Mouse (Mus musculus): Measurements from ENCODE around the gene Kazn. TPM values are rescaled to one million over a fixed set of nuclear protein-coding genes. Genes with fewer than 3 reads are reported as not detected.

The Kazn gene
- total RNA-seq, 1 experiment = 14.0 TPM

- in situ Hi-C loops (cut with MboI; ENCODE audit: low sequenced_read_pairs in 2 of 2, unreplicated experiment in 2 of 2) = no loop called here
- DNase-seq (ENCODE audit: low read depth, low spot score) = no peak
- no peaks in the 10 kb centered on the region for H3K36me3 ChIP-seq (ENCODE audit: control insufficient read depth, insufficient read depth, low read length, poor library complexity, severe bottlenecking)
- no peak overlapping the region for H3K9ac ChIP-seq (ENCODE audit: insufficient read depth, low read depth, low read length, poor library complexity, severe bottlenecking)
- no peaks in the 10 kb centered on the region for H3K9me3 ChIP-seq (ENCODE audit: control insufficient read depth, insufficient read depth, low read depth, low read length)
- no peak overlapping the region for H3K27ac ChIP-seq (ENCODE audit: insufficient read depth, low read depth, low read length, poor library complexity, severe bottlenecking)
- no peak overlapping the region for H3K4me3 ChIP-seq (ENCODE audit: insufficient read depth in 1 of 2, low read depth in 1 of 2, low read length in 2 of 2, poor library complexity in 1 of 2, severe bottlenecking in 1 of 2)
- peaks cover 19 to 50% of the 10 kb centered on the region in 2 experiments for H3K4me1 ChIP-seq (ENCODE audit: control insufficient read depth in 2 of 2, insufficient read depth in 2 of 2, low read length in 2 of 2, poor library complexity in 1 of 2)
- TF ChIP-seq HCFC1 (IDR thresholded peaks at IDR 0.05; ENCODE audit: borderline replicate concordance, insufficient read depth, low read length) (no peak), ZC3H11A (IDR thresholded peaks at IDR 0.05; ENCODE audit: borderline replicate concordance, low read depth, low read length) (no peak), MAFK (IDR thresholded peaks at IDR 0.05; ENCODE audit: insufficient read depth, low read depth, low read length) (no peak), ZNF384 (IDR thresholded peaks at IDR 0.05; ENCODE audit: low read depth, low read length) (no peak), CHD2 (IDR thresholded peaks at IDR 0.05; ENCODE audit: low read depth, low read length) (no peak)
Observed at GRCm38 (mm10) chr4:142218997-142219396, 20.2 kb downstream of the Kazn start.

- no peak for TF ChIP-seq MAFK (IDR thresholded peaks at IDR 0.05; ENCODE audit: insufficient read depth, low read depth, low read length)
- no peak for TF ChIP-seq CHD2 (IDR thresholded peaks at IDR 0.05; ENCODE audit: low read depth, low read length)
- TF ChIP-seq HCFC1 (IDR thresholded peaks at IDR 0.05; ENCODE audit: borderline replicate concordance, insufficient read depth, low read length) = no peak
- no peak for TF ChIP-seq ZNF384 (IDR thresholded peaks at IDR 0.05; ENCODE audit: low read depth, low read length)
- no peak for TF ChIP-seq ZC3H11A (IDR thresholded peaks at IDR 0.05; ENCODE audit: borderline replicate concordance, low read depth, low read length)
- no peak overlapping the region for H3K9ac ChIP-seq (ENCODE audit: insufficient read depth, low read depth, low read length, poor library complexity, severe bottlenecking)
- no peaks in the 10 kb centered on the region for H3K36me3 ChIP-seq (ENCODE audit: control insufficient read depth, insufficient read depth, low read length, poor library complexity, severe bottlenecking)
- in situ Hi-C loops (cut with MboI; ENCODE audit: low sequenced_read_pairs in 2 of 2, unreplicated experiment in 2 of 2) = no loop called here
- H3K27ac ChIP-seq (ENCODE audit: insufficient read depth, low read depth, low read length, poor library complexity, severe bottlenecking) = no peak overlapping the region
- no peaks in the 10 kb centered on the region for H3K9me3 ChIP-seq (ENCODE audit: control insufficient read depth, insufficient read depth, low read depth, low read length)
- no peak for DNase-seq (ENCODE audit: low read depth, low spot score)
- no peak overlapping the region for H3K4me3 ChIP-seq (ENCODE audit: insufficient read depth in 1 of 2, low read depth in 1 of 2, low read length in 2 of 2, poor library complexity in 1 of 2, severe bottlenecking in 1 of 2)
- peaks cover 12 to 42% of the 10 kb centered on the region in 2 experiments for H3K4me1 ChIP-seq (ENCODE audit: control insufficient read depth in 2 of 2, insufficient read depth in 2 of 2, low read length in 2 of 2, poor library complexity in 1 of 2)
Observed at GRCm38 (mm10) chr4:142217048-142217447, 22.2 kb downstream of the Kazn start.

GRCm38 (mm10) chr4:142215760-142216159, 23.4 kb downstream of the Kazn start:
- DNase-seq (ENCODE audit: low read depth, low spot score) = no peak
- Histone ChIP-seq H3K9me3 (ENCODE audit: control insufficient read depth, insufficient read depth, low read depth, low read length) (no peaks in the 10 kb centered on the region), H3K4me1 (ENCODE audit: control insufficient read depth in 2 of 2, insufficient read depth in 2 of 2, low read length in 2 of 2, poor library complexity in 1 of 2) (peaks cover 11 to 33% of the 10 kb centered on the region in 2 experiments), H3K36me3 (ENCODE audit: control insufficient read depth, insufficient read depth, low read length, poor library complexity, severe bottlenecking) (no peaks in the 10 kb centered on the region), H3K4me3 (ENCODE audit: insufficient read depth in 1 of 2, low read depth in 1 of 2, low read length in 2 of 2, poor library complexity in 1 of 2, severe bottlenecking in 1 of 2) (no peak overlapping the region), H3K27ac (ENCODE audit: insufficient read depth, low read depth, low read length, poor library complexity, severe bottlenecking) (no peak overlapping the region), H3K9ac (ENCODE audit: insufficient read depth, low read depth, low read length, poor library complexity, severe bottlenecking) (no peak overlapping the region)
- in situ Hi-C loops (cut with MboI; ENCODE audit: low sequenced_read_pairs in 2 of 2, unreplicated experiment in 2 of 2) = no loop called here
- TF ChIP-seq ZNF384 (IDR thresholded peaks at IDR 0.05; ENCODE audit: low read depth, low read length) = no peak

DNA sequence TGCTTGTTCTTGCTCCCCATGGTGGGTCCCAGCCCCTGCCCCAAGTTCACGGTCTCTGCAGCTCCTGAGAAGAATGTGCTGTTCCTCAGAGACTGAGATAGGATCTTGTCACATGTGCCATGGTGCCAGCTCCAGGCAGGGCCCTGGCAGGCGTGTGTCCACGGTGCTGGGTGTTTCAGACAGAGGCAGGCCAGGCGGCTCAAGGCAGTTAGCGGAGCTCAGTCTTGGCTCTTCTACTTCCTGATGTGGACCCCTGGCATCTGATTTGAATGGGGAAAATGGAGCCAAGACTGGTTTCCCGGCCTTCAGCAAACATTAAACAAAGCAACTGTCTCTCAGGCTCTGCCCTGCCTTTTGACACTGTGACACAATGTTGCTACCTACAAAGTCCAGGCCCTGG, 24.7 kb downstream of the Kazn start:
- H3K36me3 ChIP-seq (ENCODE audit: control insufficient read depth, insufficient read depth, low read length, poor library complexity, severe bottlenecking) = no peaks in the 10 kb centered on the region; the same call in 1 of the 2 replicates
- H3K9me3 ChIP-seq (ENCODE audit: control insufficient read depth, insufficient read depth, low read depth, low read length) = no peaks in the 10 kb centered on the region
- TF ChIP-seq CHD2 (IDR thresholded peaks at IDR 0.05; ENCODE audit: low read depth, low read length) = no peak
- TF ChIP-seq ZNF384 (IDR thresholded peaks at IDR 0.05; ENCODE audit: low read depth, low read length) = no peak
- TF ChIP-seq MAFK (IDR thresholded peaks at IDR 0.05; ENCODE audit: insufficient read depth, low read depth, low read length) = no peak
- TF ChIP-seq HCFC1 (IDR thresholded peaks at IDR 0.05; ENCODE audit: borderline replicate concordance, insufficient read depth, low read length) = no peak
- TF ChIP-seq ZC3H11A (IDR thresholded peaks at IDR 0.05; ENCODE audit: borderline replicate concordance, low read depth, low read length) = no peak
- H3K4me3 ChIP-seq (ENCODE audit: insufficient read depth in 1 of 2, low read depth in 1 of 2, low read length in 2 of 2, poor library complexity in 1 of 2, severe bottlenecking in 1 of 2) = no peak overlapping the region
- H3K9ac ChIP-seq (ENCODE audit: insufficient read depth, low read depth, low read length, poor library complexity, severe bottlenecking) = no peak overlapping the region
- in situ Hi-C loops (cut with MboI; ENCODE audit: low sequenced_read_pairs in 2 of 2, unreplicated experiment in 2 of 2) = no loop called here
- peaks cover 6 to 30% of the 10 kb centered on the region in 2 experiments; a peak in 3 of 4 replicates for H3K4me1 ChIP-seq (ENCODE audit: control insufficient read depth in 2 of 2, insufficient read depth in 2 of 2, low read length in 2 of 2, poor library complexity in 1 of 2)
- no peak overlapping the region for H3K27ac ChIP-seq (ENCODE audit: insufficient read depth, low read depth, low read length, poor library complexity, severe bottlenecking)
- DNase-seq (ENCODE audit: low read depth, low spot score) = no peak

GRCm38 (mm10) chr4:142212425-142212824, 26.8 kb downstream of the Kazn start:
- DNase-seq (ENCODE audit: low read depth, low spot score) = no peak
- TF ChIP-seq ZC3H11A (IDR thresholded peaks at IDR 0.05; ENCODE audit: borderline replicate concordance, low read depth, low read length) = no peak
- no peak for TF ChIP-seq ZNF384 (IDR thresholded peaks at IDR 0.05; ENCODE audit: low read depth, low read length)
- TF ChIP-seq CHD2 (IDR thresholded peaks at IDR 0.05; ENCODE audit: low read depth, low read length) = no peak
- TF ChIP-seq HCFC1 (IDR thresholded peaks at IDR 0.05; ENCODE audit: borderline replicate concordance, insufficient read depth, low read length) = no peak
- no peak for TF ChIP-seq MAFK (IDR thresholded peaks at IDR 0.05; ENCODE audit: insufficient read depth, low read depth, low read length)
- Histone ChIP-seq H3K36me3 (ENCODE audit: control insufficient read depth, insufficient read depth, low read length, poor library complexity, severe bottlenecking) (peaks cover 8% of the 10 kb centered on the region; the same call in 1 of the 2 replicates), H3K27ac (ENCODE audit: insufficient read depth, low read depth, low read length, poor library complexity, severe bottlenecking) (no peak overlapping the region), H3K4me3 (ENCODE audit: insufficient read depth in 1 of 2, low read depth in 1 of 2, low read length in 2 of 2, poor library complexity in 1 of 2, severe bottlenecking in 1 of 2) (no peak overlapping the region), H3K9me3 (ENCODE audit: control insufficient read depth, insufficient read depth, low read depth, low read length) (no peaks in the 10 kb centered on the region), H3K4me1 (ENCODE audit: control insufficient read depth in 2 of 2, insufficient read depth in 2 of 2, low read length in 2 of 2, poor library complexity in 1 of 2) (peaks cover 0 to 15% of the 10 kb centered on the region in 2 experiments; a peak in 3 of 4 replicates), H3K9ac (ENCODE audit: insufficient read depth, low read depth, low read length, poor library complexity, severe bottlenecking) (no peak overlapping the region)
- in situ Hi-C loops (cut with MboI; ENCODE audit: low sequenced_read_pairs in 2 of 2, unreplicated experiment in 2 of 2) = no loop called here

Measured in ES-E14 (cell line).